10 mouse cellular contexts compared by ENCODE assay signal in the genomic region with DNA sequence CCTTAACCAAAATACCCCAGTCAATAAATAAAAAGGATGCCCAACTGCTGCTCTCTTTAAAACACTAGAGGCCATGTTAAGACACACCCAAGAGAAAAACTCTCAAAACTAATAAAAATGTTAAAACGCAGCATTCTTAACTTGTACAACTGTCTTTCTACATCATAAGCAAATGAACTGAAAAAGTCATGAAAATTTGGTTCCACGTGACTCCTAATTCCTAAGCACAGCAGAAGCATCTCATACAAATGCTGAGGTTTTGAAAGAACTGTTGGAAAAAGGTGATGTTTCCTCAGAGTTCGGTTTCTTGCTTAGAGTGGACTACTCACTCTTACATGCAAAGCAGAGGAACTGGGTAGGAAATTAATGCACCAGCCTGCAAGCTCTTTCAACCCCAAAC. TPM values are rescaled to one million over a fixed set of nuclear protein-coding genes. Genes with fewer than 3 reads are reported as not detected.
A peak's percentile ranks its signal among the peaks of the same experiment; 100 is the strongest.
DNase-seq lines count a peak whose midpoint lies in the region; ATAC-seq and TF ChIP-seq lines count a peak whose summit lies in the region.
"Had no signal": no experiment of that assay in that cellular context is flagged by ENCODE, and none has a peak within 500 bp of the region (broad histone marks: within the 10 kb centered on the region; RNA-seq: fewer than 3 reads in every experiment).

No protein-coding gene starts in this region.

- H3K4me1 ChIP-seq in lung, postnatal 0 days (ENCODE audit: insufficient read depth, low read depth, low read length): peaks cover 4% of the 10 kb centered on the region
- peaks cover 43% of the 10 kb centered on the region for H3K4me1 ChIP-seq in forebrain, embryonic 15.5 days
- H3K4me1 ChIP-seq in limb, embryonic 12.5 days (replicated peaks): peaks cover 29% of the 10 kb centered on the region
- H3K4me1 ChIP-seq in stomach, embryonic 16.5 days (ENCODE audit: control insufficient read depth, insufficient read depth, low read length): peaks cover 7% of the 10 kb centered on the region; the same call in 1 of the 2 replicates

- peak overlapping the region; percentile 63; the same call in 1 of the 2 replicates for H3K4me2 ChIP-seq in lung, postnatal 0 days (replicated peaks; ENCODE audit: low read depth, low read length)
- peak overlapping the region; percentile 58 for H3K4me2 ChIP-seq in forebrain, embryonic 15.5 days (replicated peaks)
- peak overlapping the region; percentile 66 for H3K4me2 ChIP-seq in limb, embryonic 12.5 days
- H3K4me2 ChIP-seq in stomach, embryonic 16.5 days (ENCODE audit: low read depth, low read length): peak overlapping the region; percentile 62

- H3K9me3 ChIP-seq in lung, postnatal 0 days (ENCODE audit: low read length): no peaks in the 10 kb centered on the region
- no peaks in the 10 kb centered on the region for H3K9me3 ChIP-seq in forebrain, embryonic 15.5 days
- no peaks in the 10 kb centered on the region for H3K9me3 ChIP-seq in limb, embryonic 12.5 days
- no peaks in the 10 kb centered on the region for H3K9me3 ChIP-seq in stomach, embryonic 16.5 days (replicated peaks; ENCODE audit: control insufficient read depth, low read length)

- H3K27ac ChIP-seq in lung, postnatal 0 days (ENCODE audit: low read length): no peak overlapping the region
- 0 out of 2 replicates have a peak overlapping the region, but pooled peaks have one; percentile 20 for H3K27ac ChIP-seq in forebrain, embryonic 15.5 days (replicated peaks)
- H3K27ac ChIP-seq in limb, embryonic 12.5 days: no peak overlapping the region
- H3K27ac ChIP-seq in stomach, embryonic 16.5 days (ENCODE audit: low read length): no peak overlapping the region

- WGBS in lung, postnatal 0 days: 63% methylated on average over 3 of the region's 3 CpGs
- WGBS in forebrain, embryonic 15.5 days: 41% methylated on average over 3 of the region's 3 CpGs
- WGBS in limb, embryonic 12.5 days: 56% methylated on average over 3 of the region's 3 CpGs
- 60% methylated on average over 3 of the region's 3 CpGs for WGBS in stomach, embryonic 16.5 days

- no peak for DNase-seq in lung, postnatal 0 days (ENCODE audit: low spot score)
- DNase-seq in lung, adult 18-20 months: no peak
- no peak for DNase-seq in adrenal gland, adult 8-10 months
- DNase-seq: thymus, adult 2 months had no signal

- ATAC-seq in lung, postnatal 0 days: no peak
- no peak for ATAC-seq in forebrain, embryonic 15.5 days (replicated peaks)
- no peak for ATAC-seq in limb, embryonic 12.5 days (ENCODE audit: insufficient number of reproducible peaks, insufficient read depth, low FRiP score, low TSS enrichment, low read depth)
- ATAC-seq in stomach, embryonic 16.5 days (ENCODE audit: insufficient read depth, low FRiP score): no peak
- ATAC-seq in megakaryocyte, adult 5-6 weeks (ENCODE audit: poor library complexity, severe bottlenecking): no peak
- ATAC-seq: inflammation-experienced regulatory T-cells, adult 6 months; Patski had no signal

- no peak overlapping the region for H3K4me3 ChIP-seq in lung, postnatal 0 days (ENCODE audit: low read depth, low read length)
- peak overlapping the region; percentile 84 for H3K4me3 ChIP-seq in forebrain, embryonic 15.5 days
- H3K4me3 ChIP-seq in limb, embryonic 12.5 days (replicated peaks): peak overlapping the region; percentile 88
- peak overlapping the region; percentile 30 for H3K4me3 ChIP-seq in stomach, embryonic 16.5 days (replicated peaks; ENCODE audit: low read length)

- no peak for TF ChIP-seq CTCF in lung, postnatal 0 days (IDR thresholded peaks at IDR 0.05)

- no peak for TF ChIP-seq EP300 in lung, postnatal 0 days (IDR thresholded peaks at IDR 0.05)

- no peak overlapping the region for H3K9ac ChIP-seq in lung, postnatal 0 days (replicated peaks; ENCODE audit: low read depth)
- H3K9ac ChIP-seq in forebrain, embryonic 15.5 days (replicated peaks): peak overlapping the region; percentile 25
- no peak overlapping the region for H3K9ac ChIP-seq in limb, embryonic 12.5 days (replicated peaks)
- H3K9ac ChIP-seq in stomach, embryonic 16.5 days (ENCODE audit: low read length): no peak overlapping the region

- H3K27me3 ChIP-seq in lung, postnatal 0 days (replicated peaks; ENCODE audit: insufficient read depth, low read length): no peaks in the 10 kb centered on the region
- no peaks in the 10 kb centered on the region for H3K27me3 ChIP-seq in forebrain, embryonic 15.5 days
- H3K27me3 ChIP-seq in limb, embryonic 12.5 days: no peaks in the 10 kb centered on the region
- no peaks in the 10 kb centered on the region for H3K27me3 ChIP-seq in stomach, embryonic 16.5 days (ENCODE audit: control insufficient read depth, insufficient read depth, low read length)

- peaks cover 12% of the 10 kb centered on the region for H3K36me3 ChIP-seq in lung, postnatal 0 days (ENCODE audit: insufficient read depth, low read length)
- H3K36me3 ChIP-seq in forebrain, embryonic 15.5 days: no peaks in the 10 kb centered on the region
- peaks cover 11% of the 10 kb centered on the region for H3K36me3 ChIP-seq in limb, embryonic 12.5 days
- H3K36me3 ChIP-seq in stomach, embryonic 16.5 days (ENCODE audit: control insufficient read depth, insufficient read depth, low read length): no peaks in the 10 kb centered on the region

RNA-seq across cellular contexts. Expression of gene Tle4, which starts 3.3 kb away (rescaled TPM):
- 12.1 and 12.9 TPM in 2 replicates for polyA plus RNA-seq in lung, postnatal 0 days (2015; fragmentation: Nextera tagmentation; extraction: Ambion mirVana)
- polyA plus RNA-seq in forebrain, embryonic 15.5 days (2015; fragmentation: Nextera tagmentation; extraction: Ambion mirVana): 34.9 and 37.5 TPM in 2 replicates
- 24.6 and 32.1 TPM in 2 replicates for polyA plus RNA-seq in limb, embryonic 12.5 days (2016; fragmentation: Nextera tagmentation; extraction: Ambion mirVana)
- polyA plus RNA-seq in stomach, embryonic 16.5 days (2015; fragmentation: Nextera tagmentation; extraction: Ambion mirVana): 10.6 and 10.9 TPM in 2 replicates
- total RNA-seq in adrenal gland, adult 8-10 months (2022): 10 to 100 TPM; 10.2 to 16.2 (median 12.8) TPM
- 32.3 and 38.4 TPM in 2 replicates for total RNA-seq in megakaryocyte, adult 5-6 weeks (2015)
- total RNA-seq in megakaryocyte, adult 5-6 weeks (2017): 18.6 and 22.3 TPM in 2 replicates
